Mouse (Mus musculus) lung, postnatal 0 days (tissue): ENCODE data around the gene Fgf12.

Experiments
- CTCF ChIP-seq: IDR thresholded peaks from 2 replicates; pipeline ENCODE4 v1.5.1; 2016; ENCODE audit warnings: antibody characterized with exemption, mild to moderate bottlenecking
- EP300 ChIP-seq: IDR thresholded peaks from 2 replicates; pipeline ENCODE4 v1.6.1; 2016; ENCODE audit warnings: antibody characterized with exemption, mild to moderate bottlenecking, control low read depth

GRCm38 (mm10) chr16:28517596-28518524 is 235.0 kb downstream of the Fgf12 start:
- TF ChIP-seq CTCF = peak; percentile 81
- TF ChIP-seq EP300 = no peak
